Mouse (Mus musculus): ENCODE data around the gene Tgfbr1.

Gene Tgfbr1

GRCm38 (mm10) chr4:47424376-47424775 lies 71.4 kb downstream of the Tgfbr1 start:
- DNase-seq, result no peak

- DNase-seq, result no peak
These were observed 72.3 kb downstream of the Tgfbr1 start for GRCm38 (mm10) chr4:47425247-47425830.

- DNase-seq, result no peak
These were observed 74.6 kb downstream of the Tgfbr1 start for GRCm38 (mm10) chr4:47427606-47428005.

GRCm38 (mm10) chr4:47430557-47430956 lies 77.5 kb downstream of the Tgfbr1 start:
- no peak for DNase-seq

- no peak for DNase-seq
These were observed 78.1 kb downstream of the Tgfbr1 start for GRCm38 (mm10) chr4:47431081-47431480.

- DNase-seq, result no peak
These were observed 79.7 kb downstream of the Tgfbr1 start for GRCm38 (mm10) chr4:47432766-47433165.

GRCm38 (mm10) chr4:47435131-47435530 lies 82.1 kb downstream of the Tgfbr1 start:
- DNase-seq, result no peak

- DNase-seq, result peak; percentile 25
These were observed 82.7 kb downstream of the Tgfbr1 start for GRCm38 (mm10) chr4:47435566-47436360.

- peak; percentile 93 for DNase-seq
These were observed 84.6 kb downstream of the Tgfbr1 start for GRCm38 (mm10) chr4:47437365-47438340.

GRCm38 (mm10) chr4:47438956-47439355 lies 85.9 kb downstream of the Tgfbr1 start:
- DNase-seq, result no peak

GRCm38 (mm10) chr4:47440951-47441350 lies 87.9 kb downstream of the Tgfbr1 start:
- DNase-seq, result no peak

- DNase-seq, result no peak
These were observed 95.5 kb downstream of the Tgfbr1 start for GRCm38 (mm10) chr4:47448526-47448925.

GRCm38 (mm10) chr4:47449116-47449515 lies 96.1 kb downstream of the Tgfbr1 start:
- DNase-seq, result no peak

- no peak for DNase-seq
These were observed 96.8 kb downstream of the Tgfbr1 start for GRCm38 (mm10) chr4:47449586-47450522.

Measured in lung, postnatal 10 days (tissue).